Mouse (Mus musculus) bone marrow, adult 2 months (tissue): Measurements from ENCODE around the gene Cx3cr1. TPM values are rescaled to one million over a fixed set of nuclear protein-coding genes. Genes with fewer than 3 reads are reported as not detected.

Source experiments
- H3K27ac ChIP-seq: fragments of 200-500 bp; 2 replicates; pipeline ENCODE4 v1.5.1; 2012; ENCODE audit warnings: low read depth, mild to moderate bottlenecking, control low read depth, inconsistent platforms, low read length; ENCODE audit not compliant: control insufficient read depth, poor library complexity, insufficient read depth
- H3K4me1 ChIP-seq: fragments of 200-500 bp; 2 replicates; pipeline ENCODE4 v1.6.1; 2011; ENCODE audit warnings: low read length; ENCODE audit not compliant: control insufficient read depth, insufficient read depth
- H3K4me3 ChIP-seq: fragments of 200-500 bp; replicated peaks from 2 replicates; pipeline ENCODE3; 2011; ENCODE audit warnings: mild to moderate bottlenecking, low read depth, low read length, control low read depth; ENCODE audit not compliant: control insufficient read depth
- CTCF ChIP-seq: fragments of 200-500 bp; IDR thresholded peaks from 2 replicates; pipeline ENCODE4 v1.5.1; 2011; ENCODE audit warnings: low read length, control low read depth; ENCODE audit not compliant: control insufficient read depth, insufficient read depth
- POLR2A ChIP-seq: fragments of 200-500 bp; IDR thresholded peaks from 2 replicates; pipeline ENCODE4 v1.6.1; 2011; ENCODE audit warnings: low read depth, mild to moderate bottlenecking, control low read depth, low read length, borderline replicate concordance; ENCODE audit not compliant: control insufficient read depth
- WGBS: fragments of 180-500 bp; shearing (Covaris S2); methylation state at CpG from one replicate; pipeline ENCODE4 v1.1.7; 2018; 5-methylcytosine and 5-hydroxymethylcytosine counted together
- polyA plus RNA-seq: library from polyadenylated mRNA; stranded (reverse); fragments of >200 nt; gene quantifications from 2 replicates; pipeline ENCODE4 v1.2.4, GENCODE M21; 2011; ENCODE audit warnings: low replicate concordance; ENCODE audit not compliant: missing spikeins, insufficient read depth, insufficient read length

Cx3cr1 gene
- polyA plus RNA-seq, 1 experiment: 2.7 TPM

GRCm38 (mm10) chr9:119983585-119984535, 85.8 kb downstream of the Cx3cr1 start:
- H3K4me3 ChIP-seq: peak overlapping the region; percentile 88
- peaks cover 9% of the 10 kb centered on the region for H3K4me1 ChIP-seq
- TF ChIP-seq CTCF (no peak), POLR2A (peak; percentile 81; the same call in 1 of the 2 replicates)
- 3% methylated on average over 75 of the region's 79 CpGs for WGBS
- peak overlapping the region; percentile 96 for H3K27ac ChIP-seq

- H3K4me3 ChIP-seq: peak overlapping the region; percentile 88
- peak overlapping the region; percentile 96 for H3K27ac ChIP-seq
- TF ChIP-seq CTCF (no peak), POLR2A (peak; percentile 24; the same call in 1 of the 2 replicates)
- peaks cover 11% of the 10 kb centered on the region for H3K4me1 ChIP-seq
- under 1% methylated on average over 48 of the region's 48 CpGs for WGBS
Measured at GRCm38 (mm10) chr9:119982956-119983551, 86.6 kb downstream of the Cx3cr1 start.

- Histone ChIP-seq H3K27ac (peak overlapping the region; percentile 96), H3K4me1 (peaks cover 12% of the 10 kb centered on the region), H3K4me3 (peak overlapping the region; percentile 88)
- TF ChIP-seq CTCF: peak; percentile 61
- TF ChIP-seq POLR2A: no peak
- WGBS: under 1% methylated on average over 11 of the region's 11 CpGs
Measured at GRCm38 (mm10) chr9:119982241-119982811, 87.4 kb downstream of the Cx3cr1 start.

GRCm38 (mm10) chr9:119981183-119982179, 88.2 kb downstream of the Cx3cr1 start:
- Histone ChIP-seq H3K4me3 (peak overlapping the region; percentile 65), H3K4me1 (peaks cover 14% of the 10 kb centered on the region), H3K27ac (peak overlapping the region; percentile 96)
- no peak for TF ChIP-seq CTCF
- peak; percentile 45; the same call in 1 of the 2 replicates for TF ChIP-seq POLR2A
- WGBS: 2% methylated on average over 16 of the region's 16 CpGs

- peaks cover 14% of the 10 kb centered on the region for H3K4me1 ChIP-seq
Measured at GRCm38 (mm10) chr9:119980770-119981182, 88.9 kb downstream of the Cx3cr1 start.

GRCm38 (mm10) chr9:119979749-119980148, 89.9 kb downstream of the Cx3cr1 start:
- 52% methylated on average over 2 of the region's 2 CpGs for WGBS
- Histone ChIP-seq H3K4me3 (no peak overlapping the region), H3K4me1 (peaks cover 14% of the 10 kb centered on the region), H3K27ac (0 out of 2 replicates have a peak overlapping the region, but pooled peaks have one; percentile 2)
- no peak for TF ChIP-seq CTCF
- TF ChIP-seq POLR2A: no peak

More at GRCm38 (mm10) chr9:119980770-119981182, 88.9 kb downstream of the Cx3cr1 start:
- Histone ChIP-seq H3K27ac (peak overlapping the region; percentile 96), H3K4me3 (no peak overlapping the region)
- TF ChIP-seq POLR2A (no peak), CTCF (no peak)
- 6% methylated on average over 4 of the region's 4 CpGs for WGBS

GRCm38 (mm10) chr9:119978811-119979441, 90.8 kb downstream of the Cx3cr1 start:
- peaks cover 14% of the 10 kb centered on the region for H3K4me1 ChIP-seq
- TF ChIP-seq POLR2A (no peak), CTCF (no peak)
- 45% methylated on average over 6 of the region's 6 CpGs for WGBS

More at GRCm38 (mm10) chr9:119978811-119979441, 90.8 kb downstream of the Cx3cr1 start:
- peak overlapping the region; percentile 78 for H3K27ac ChIP-seq
- H3K4me3 ChIP-seq: peak overlapping the region; percentile 2
